Mouse (Mus musculus) R1 (cell line): ENCODE measurements around the gene Syndig1l.

ENCODE experiments used
- DNase-seq: peaks from one replicate; pipeline ENCODE4 v3.0.0-alpha.2; 2018; ENCODE audit warnings: low read depth, low spot score

Syndig1l gene

GRCm38 (mm10) chr12:84698319-84699081, at the start of gene Syndig1l:
Gene Syndig1l, minus strand, starts transcription at chr12:84698831.
- peak; percentile 52 for DNase-seq

GRCm38 (mm10) chr12:84748134-84748533, 49.5 kb upstream of the Syndig1l start:
- DNase-seq = no peak

- no peak for DNase-seq
Measured at GRCm38 (mm10) chr12:84745700-84746099, 47.1 kb upstream of the Syndig1l start.

GRCm38 (mm10) chr12:84743496-84743895, 44.9 kb upstream of the Syndig1l start:
- no peak for DNase-seq

GRCm38 (mm10) chr12:84733366-84733765, 34.7 kb upstream of the Syndig1l start:
- no peak for DNase-seq

- DNase-seq = peak; percentile 95
Measured at GRCm38 (mm10) chr12:84728421-84728820, 29.8 kb upstream of the Syndig1l start.

GRCm38 (mm10) chr12:84727434-84727833, 28.8 kb upstream of the Syndig1l start:
- no peak for DNase-seq

GRCm38 (mm10) chr12:84726986-84727385, 28.4 kb upstream of the Syndig1l start:
- DNase-seq = no peak

- DNase-seq = no peak
Measured at GRCm38 (mm10) chr12:84726391-84726790, 27.8 kb upstream of the Syndig1l start.

GRCm38 (mm10) chr12:84718462-84719244, 20.0 kb upstream of the Syndig1l start:
- no peak for DNase-seq

GRCm38 (mm10) chr12:84714578-84714977, 15.9 kb upstream of the Syndig1l start:
- no peak for DNase-seq

- DNase-seq = peak; percentile 34
Measured at GRCm38 (mm10) chr12:84709842-84710439, 11.3 kb upstream of the Syndig1l start.

- DNase-seq = no peak
Measured at GRCm38 (mm10) chr12:84707804-84708203, 9.2 kb upstream of the Syndig1l start.

- no peak for DNase-seq
Measured at GRCm38 (mm10) chr12:84706886-84707285, 8.3 kb upstream of the Syndig1l start.

GRCm38 (mm10) chr12:84702586-84702985, 4.0 kb upstream of the Syndig1l start:
- no peak for DNase-seq

- no peak for DNase-seq
Measured at GRCm38 (mm10) chr12:84692141-84692540, 6.5 kb downstream of the Syndig1l start.

- no peak for DNase-seq
Measured at GRCm38 (mm10) chr12:84691347-84691746, 7.3 kb downstream of the Syndig1l start.

- no peak for DNase-seq
Measured at GRCm38 (mm10) chr12:84689051-84689450, 9.6 kb downstream of the Syndig1l start.

- no peak for DNase-seq
Measured at GRCm38 (mm10) chr12:84687531-84687930, 11.1 kb downstream of the Syndig1l start.

- peak; percentile 19 for DNase-seq
Measured at GRCm38 (mm10) chr12:84686176-84686575, 12.5 kb downstream of the Syndig1l start.

- no peak for DNase-seq
Measured at GRCm38 (mm10) chr12:84684569-84684968, 14.1 kb downstream of the Syndig1l start.

- no peak for DNase-seq
Measured at GRCm38 (mm10) chr12:84676011-84676410, 22.6 kb downstream of the Syndig1l start.
